Mouse (Mus musculus) T-helper 17 cell (primary cell): ENCODE measurements around the gene Hs3st5.
"Not testable (repeated sequence)": the region's sequence is repeated elsewhere in the genome, so short reads cannot be mapped to it uniquely, and the experiment has no call there.

Experiments
- in situ Hi-C, 2 experiments: fragments of 300-600 bp; cut with MboI, MseI; formaldehyde crosslinking; loops; 1 replicate in 1 of 2; 2 replicates in 1 of 2; pipeline ENCODE4 v1.15.1; 2025; ENCODE audit warnings: high pct_unique_total_duplicates in 2 of 2

The Hs3st5 gene

DNA sequence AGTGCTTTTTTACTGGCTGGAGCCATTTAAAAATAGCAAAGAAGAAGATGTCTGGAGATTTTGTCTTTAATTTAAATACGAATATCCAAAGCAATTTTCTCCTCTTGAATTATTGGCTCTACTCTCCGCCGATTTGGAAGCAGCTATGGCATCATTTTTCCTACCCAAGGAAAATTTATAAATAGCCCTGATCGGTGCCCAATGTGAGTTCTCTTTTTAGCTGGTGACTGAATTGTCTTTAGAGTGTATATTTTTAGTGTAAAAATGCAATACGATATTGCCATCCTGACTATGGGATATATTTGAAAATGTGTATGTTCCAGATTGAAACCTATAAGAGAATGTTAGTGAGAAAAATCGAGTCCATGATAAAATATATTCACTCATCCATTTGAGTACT is 51.1 kb downstream of the Hs3st5 start:
- in situ Hi-C loops: loop anchor here in 1 of 2 experiments (10.0 kb wide), 1 partner anchor 1617 kb away; no protein-coding TSS in a partner anchor

DNA sequence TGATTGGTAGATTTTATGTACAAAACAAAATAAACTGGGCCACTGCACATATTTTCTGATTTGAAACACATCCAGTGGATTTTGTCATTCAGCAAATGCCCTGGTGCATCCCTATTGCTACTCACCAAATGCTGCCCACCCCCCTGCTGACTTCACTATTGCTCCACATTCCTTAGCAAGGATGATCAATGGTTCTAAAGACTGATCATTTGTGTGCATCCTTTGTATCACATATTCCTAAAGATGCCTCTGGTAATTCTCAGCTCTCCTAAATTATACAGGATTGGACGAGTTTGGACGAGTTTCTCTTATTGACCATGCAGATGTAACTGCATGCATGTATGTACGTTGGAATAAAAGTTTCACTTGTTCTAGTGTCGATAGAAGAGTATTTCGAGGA is 52.1 kb downstream of the Hs3st5 start:
- in situ Hi-C loops: loop anchor here in 1 of 2 experiments (10.0 kb wide), 1 partner anchor 1616 kb away; no protein-coding TSS in a partner anchor

DNA sequence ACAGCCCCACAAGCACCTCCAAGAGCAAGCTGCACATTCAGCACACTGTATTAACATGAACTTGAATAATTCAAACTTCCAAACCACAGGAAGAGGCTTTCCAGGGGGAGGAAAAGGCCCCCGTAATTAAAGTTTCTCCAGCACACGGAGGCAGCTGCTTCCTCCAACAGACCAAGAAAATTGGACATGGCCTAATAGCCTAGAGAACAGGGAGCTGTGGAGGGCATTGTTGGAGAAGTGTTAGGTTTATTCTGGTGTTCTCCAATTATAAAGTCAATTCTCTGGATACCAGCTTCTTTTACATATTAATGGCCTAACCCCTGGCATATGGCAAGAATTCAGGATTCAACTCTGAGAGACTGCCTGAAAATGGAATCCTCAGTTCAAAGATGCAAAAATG is 60.6 kb downstream of the Hs3st5 start:
- in situ Hi-C loops: no loop called here

DNA sequence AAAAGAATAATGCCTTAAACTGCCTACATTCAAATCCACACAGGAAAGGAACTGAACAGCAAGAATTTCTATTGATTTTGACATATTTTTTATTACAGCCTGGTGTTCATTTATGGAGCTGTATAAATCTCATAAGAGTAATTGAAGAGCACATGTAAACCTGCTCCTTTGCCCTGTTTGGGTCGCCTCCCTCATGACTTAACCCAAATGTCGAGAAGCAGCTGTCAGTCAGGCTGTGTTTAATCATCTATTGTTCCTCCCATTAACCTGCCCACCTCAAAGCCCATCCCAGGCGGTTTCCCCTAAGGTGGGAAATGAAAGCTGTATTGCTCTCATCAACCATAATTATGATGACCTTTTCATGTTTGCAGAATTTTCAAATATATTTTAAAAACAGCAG is 65.9 kb downstream of the Hs3st5 start:
- in situ Hi-C loops: no loop called here

DNA sequence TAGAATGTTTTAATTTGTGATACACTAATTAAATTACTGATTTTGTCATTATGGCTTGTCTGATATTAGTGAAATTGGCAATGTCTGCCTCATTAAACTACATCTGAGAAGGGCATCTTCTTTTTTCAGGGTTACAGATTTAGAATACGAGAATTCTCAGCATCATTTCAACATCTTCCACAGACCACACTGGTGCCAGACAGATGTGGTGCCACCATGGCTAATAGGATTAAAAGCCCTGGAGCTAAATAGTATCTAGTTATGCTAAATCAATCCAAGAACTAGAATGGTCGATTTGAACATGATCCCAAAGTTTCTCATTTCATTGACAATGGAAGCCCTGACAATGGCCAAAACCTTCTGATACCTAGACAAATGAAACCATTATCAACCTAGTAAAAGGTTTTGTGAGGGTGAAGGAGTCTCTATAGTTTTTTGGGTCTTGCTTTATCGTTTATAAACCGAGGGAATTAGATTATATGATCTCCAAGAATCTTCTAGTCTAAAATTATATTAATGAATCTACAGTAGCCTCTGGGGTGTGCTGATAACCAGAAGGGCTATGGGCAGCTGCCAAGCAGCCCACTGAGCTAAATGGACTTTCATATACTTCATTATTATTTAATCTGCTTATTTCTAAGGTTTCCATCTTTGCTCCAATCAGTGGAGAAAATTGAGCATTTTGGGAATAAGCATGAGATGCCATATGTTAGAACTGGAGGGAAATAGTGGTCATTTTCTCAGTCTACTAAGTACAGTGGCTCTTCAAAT is 71.9 kb downstream of the Hs3st5 start:
- in situ Hi-C loops: no loop called here

DNA sequence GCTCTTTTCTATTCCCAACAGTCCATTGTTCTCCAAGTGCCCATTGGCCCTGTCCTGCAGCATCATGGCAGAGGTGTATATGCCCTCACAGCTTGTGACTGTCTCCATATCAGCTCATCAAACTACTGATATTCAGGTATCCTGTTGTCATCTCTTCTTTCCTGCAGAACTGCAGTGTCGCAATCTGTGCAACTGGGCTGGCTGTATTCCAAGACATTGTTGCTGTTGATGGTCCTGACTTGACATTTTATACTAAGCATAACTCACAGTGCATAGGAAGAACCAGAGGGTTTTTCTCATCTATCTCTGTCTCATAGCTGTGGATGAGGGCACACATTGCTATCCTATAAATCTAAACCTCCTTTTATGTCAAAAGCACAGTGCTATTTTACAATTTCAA is 103.8 kb downstream of the Hs3st5 start:
- in situ Hi-C loops: no loop called here

DNA sequence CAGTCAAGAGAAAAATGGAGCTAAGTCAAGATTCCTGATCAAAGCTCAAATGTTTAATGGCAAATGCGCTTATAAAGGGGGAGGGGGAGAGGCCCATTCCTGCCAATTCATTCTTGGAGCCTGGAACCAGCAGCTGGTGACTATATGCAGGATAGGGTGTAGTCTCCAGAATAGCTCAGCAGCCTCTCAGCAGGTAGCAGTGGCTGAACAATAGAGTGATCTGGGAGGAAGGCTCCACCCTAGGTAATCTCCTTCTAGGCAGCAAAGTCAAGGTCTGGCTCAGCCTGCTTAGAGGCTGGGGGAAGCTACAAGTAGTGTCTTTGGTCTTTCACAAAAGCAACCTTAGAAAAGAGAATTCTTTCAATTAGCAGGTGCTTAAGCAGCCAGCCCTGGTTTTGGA is 104.8 kb downstream of the Hs3st5 start:
- in situ Hi-C loops: not testable (repeated sequence)

DNA sequence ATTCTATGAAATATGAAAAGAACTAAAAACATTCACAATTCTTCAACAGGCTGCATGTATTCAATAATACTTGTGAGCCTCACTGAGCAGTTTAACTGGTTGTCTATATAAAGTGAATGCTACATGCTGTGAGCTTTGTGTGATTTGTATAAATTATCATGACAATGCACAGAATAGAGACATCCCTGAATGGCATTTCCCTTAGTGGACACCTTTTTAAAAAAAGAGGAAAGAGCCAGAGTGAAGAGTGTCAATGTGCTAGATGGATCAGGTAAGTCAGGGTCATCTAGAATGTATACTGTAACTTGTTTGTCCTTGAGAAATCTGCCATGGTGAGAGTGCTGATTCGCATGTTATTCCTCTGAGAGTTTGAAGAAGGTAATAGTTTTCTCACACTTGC is 116.4 kb downstream of the Hs3st5 start:
- in situ Hi-C loops: no loop called here

DNA sequence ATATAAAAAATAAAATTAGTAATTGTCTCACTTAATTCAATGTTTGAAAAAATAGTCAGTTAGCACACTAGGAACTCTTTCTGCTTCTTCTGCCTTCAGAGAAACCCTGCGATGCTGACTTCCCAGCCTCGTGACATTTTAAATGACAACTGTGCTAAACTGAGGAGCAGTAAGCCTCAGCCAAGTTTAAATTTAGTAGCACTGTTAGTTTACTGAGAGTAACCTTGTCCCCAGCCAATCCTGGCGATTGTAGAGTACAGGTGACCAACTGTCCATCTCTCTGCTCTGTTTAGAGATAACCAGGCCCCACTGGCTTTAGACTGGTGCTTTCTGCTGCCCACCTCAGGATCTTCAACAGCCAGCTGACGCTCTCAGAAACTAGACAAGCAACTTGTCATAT is 121.3 kb downstream of the Hs3st5 start:
- in situ Hi-C loops: no loop called here

DNA sequence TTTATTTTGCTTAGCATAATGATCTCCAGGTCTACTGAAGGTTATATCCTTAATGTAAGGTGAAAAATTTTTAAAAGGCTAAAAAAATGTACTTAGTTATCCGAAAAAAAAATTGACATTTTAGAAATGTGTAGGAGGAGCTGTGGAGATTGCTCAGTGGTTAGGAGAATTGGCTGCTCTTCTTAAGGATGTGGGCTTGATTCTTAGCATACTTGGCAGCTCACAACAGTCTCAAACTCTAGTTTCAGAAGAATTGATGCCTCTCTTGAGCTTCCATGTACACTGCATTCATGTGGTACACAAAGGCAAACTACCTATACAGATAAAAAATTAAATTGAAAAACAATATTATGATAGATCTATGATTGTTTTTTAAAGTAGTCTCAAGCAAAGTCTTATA is 125.1 kb downstream of the Hs3st5 start:
- in situ Hi-C loops: no loop called here

DNA sequence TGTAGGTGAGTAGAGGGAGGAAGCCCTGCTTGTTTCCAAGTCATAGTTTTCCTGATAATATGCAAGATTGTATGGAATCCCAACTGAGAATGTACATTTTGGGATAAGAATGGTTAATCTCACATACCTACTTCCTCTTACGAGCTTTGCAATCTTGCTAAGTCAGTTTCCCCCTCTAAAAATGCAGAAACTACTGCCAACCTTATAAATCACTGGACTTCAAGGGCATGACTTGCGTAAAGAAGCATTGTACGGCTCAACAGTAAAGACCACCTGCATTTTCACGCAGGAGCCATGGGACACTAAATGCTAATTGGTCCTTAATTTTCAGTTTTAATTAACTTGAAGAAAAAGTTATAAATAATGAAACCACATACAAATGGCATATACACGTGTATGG is 144.0 kb downstream of the Hs3st5 start:
- in situ Hi-C loops: loop anchor here in 1 of 2 experiments (10.0 kb wide), 1 partner anchor 456 kb away; no protein-coding TSS in a partner anchor

DNA sequence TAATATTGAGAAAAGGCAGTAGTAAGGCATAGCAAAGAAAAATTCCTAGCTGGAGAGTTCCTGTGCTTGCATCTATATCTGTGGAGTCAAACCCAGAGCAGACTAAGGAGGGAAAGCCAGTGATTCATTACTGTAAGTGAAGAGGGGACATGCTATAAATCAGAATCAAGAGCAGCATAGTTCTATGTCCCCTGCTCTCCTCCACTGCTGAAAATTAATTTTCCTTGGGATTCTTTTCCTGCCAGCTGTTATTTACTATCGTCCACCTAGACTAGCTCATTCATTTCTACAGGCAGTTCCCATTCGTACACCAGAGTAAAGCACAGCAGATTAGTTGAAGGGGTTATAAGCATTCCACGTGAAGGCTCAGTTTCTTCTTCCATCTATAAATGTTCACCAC is 207.4 kb downstream of the Hs3st5 start:
- in situ Hi-C loops: no loop called here

DNA sequence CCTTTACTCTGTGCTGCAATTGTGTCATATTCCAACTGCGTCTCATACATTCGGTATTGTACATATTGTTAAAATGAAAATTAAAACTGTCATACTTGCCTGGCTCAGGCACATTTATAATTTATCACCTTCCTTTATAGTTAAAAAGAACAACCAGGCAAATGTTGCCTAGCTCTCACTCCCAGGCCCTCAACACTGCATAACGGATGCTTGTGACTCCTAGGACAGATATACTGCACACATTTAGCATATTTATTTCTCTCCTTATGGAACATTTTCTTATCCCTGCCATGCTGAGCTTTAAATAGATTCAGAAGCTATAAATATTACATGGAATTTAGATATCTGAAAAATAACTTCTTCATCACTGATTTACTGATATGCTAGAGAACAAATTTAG is 219.6 kb downstream of the Hs3st5 start:
- in situ Hi-C loops: no loop called here

DNA sequence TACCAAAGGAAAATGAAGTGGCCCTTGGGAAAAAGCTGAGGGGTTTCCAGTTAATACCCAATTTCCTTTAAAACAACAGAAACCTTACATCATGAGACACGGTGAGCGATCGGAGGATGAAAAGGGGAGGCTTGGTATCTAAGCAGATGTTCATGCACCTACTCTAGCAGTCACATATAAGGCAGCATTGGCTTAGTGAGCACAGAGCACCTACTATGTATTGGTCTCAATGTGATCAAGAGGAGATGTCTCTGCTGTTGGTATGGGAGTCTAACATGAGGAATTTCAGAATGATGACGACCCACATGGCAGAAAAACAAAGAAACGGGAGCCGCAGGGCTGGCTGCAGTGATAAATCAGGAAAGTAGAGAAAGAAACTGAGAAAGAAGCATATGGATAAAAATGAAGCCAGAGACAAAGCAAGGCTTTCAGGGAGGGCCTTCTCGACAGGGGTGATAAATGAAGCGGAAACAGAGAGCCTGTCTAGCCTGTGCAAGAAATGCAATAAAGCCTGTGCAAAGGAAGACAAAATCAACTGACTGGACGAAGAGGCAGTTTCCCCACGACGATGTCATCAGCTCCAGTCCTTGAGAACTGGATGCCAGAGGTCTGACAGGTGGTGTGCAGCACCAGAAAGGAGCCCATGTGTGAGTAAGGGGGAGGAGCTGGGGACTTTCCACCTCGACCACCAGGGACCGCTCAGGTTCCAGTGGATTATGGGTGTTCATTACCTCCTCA is 222.9 kb downstream of the Hs3st5 start:
- in situ Hi-C loops: no loop called here

DNA sequence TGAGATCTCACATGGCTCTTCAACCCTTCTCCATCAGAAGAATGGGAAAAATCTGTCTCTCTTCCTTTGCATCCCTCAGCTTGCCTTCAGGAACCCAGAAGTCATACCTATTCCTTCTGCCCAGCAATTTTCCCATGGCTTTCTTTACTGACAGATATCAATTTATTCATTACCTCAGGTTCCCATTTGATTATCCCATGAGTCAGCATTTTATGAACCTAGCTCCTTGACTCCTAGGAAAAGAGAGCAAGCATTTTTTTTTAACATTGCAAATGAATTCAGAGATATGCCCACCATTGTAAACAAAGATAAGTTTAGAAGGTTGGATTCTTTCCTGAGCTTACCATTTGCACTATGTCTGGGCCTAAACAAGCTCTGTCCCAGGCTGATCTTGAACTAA is 232.8 kb downstream of the Hs3st5 start:
- in situ Hi-C loops: no loop called here

DNA sequence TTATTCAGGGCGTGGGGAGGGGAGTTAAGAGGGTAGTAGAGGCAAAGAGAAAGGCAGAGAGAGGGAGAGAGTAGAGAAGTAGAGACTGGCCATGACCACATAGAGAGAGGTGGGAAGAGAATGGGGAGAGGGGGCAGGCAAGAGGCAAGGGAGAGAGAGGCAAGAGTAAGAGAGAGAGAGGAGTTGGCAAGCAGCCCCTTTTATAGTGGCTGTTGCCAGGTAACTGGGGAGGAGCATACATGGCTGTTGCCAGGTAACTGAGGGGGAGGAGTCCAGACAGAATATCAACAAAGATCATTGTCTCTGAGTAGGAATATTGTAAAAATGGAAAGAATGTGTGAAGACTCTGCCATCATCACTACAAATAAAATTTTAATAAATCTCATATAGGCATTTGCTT is 243.4 kb downstream of the Hs3st5 start:
- in situ Hi-C loops: no loop called here

DNA sequence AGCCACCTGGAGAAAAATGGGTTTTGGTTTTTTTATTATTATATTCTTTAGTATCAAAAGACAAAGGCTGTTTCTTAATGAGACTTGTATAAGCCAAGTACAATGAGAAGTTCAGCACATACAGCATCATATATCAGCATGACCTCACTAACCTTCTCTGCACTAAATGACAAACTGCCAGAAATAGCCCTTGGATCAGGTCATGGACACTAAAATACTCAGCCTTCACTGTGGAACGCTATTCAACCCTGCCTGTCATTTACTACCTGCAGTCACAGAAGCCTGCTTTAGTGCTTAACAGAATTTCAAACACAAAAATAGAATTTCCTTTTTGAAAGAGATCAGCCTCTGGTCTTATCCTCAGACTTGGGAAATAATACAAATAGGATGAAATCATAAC is 247.9 kb downstream of the Hs3st5 start:
- in situ Hi-C loops: no loop called here

DNA sequence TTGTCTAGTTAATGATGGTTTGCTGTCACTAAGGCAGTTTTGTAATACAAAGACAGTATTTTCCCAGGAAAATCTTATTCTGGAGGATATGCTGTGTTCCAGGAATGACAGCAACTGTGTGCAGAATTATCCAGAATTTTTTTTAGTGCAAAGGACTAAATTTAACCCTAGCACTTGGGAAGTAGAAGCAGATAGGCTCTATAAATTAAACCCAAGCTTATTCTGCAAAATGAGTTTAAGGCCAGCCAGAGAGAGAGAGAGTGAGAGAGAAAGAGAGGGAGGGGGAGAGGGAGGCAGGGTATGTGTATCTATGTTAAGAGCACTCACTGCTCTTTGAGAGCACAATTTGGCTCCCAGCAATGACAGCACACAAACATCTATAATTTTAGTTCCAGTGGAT is 267.0 kb downstream of the Hs3st5 start:
- in situ Hi-C loops: no loop called here

DNA sequence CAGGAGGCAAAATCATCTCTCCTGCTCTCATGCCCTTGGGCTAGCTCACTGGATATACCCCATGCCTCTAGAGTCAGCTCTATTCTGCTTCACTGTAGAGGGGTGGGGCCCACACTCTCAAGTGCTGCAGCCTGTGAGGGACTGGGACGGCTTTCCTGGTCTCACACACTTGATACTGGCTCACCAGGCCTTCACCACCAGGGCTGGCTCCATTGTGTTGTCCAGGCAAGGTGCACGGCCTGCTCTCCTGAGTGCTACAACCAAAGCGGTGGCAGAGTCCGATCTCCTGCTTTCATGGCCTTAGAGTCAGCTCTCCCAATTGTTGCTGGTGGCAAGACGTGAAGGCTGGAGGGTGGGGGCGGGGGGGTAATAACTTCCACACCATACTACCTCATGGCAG is 268.3 kb downstream of the Hs3st5 start:
- in situ Hi-C loops: no loop called here

DNA sequence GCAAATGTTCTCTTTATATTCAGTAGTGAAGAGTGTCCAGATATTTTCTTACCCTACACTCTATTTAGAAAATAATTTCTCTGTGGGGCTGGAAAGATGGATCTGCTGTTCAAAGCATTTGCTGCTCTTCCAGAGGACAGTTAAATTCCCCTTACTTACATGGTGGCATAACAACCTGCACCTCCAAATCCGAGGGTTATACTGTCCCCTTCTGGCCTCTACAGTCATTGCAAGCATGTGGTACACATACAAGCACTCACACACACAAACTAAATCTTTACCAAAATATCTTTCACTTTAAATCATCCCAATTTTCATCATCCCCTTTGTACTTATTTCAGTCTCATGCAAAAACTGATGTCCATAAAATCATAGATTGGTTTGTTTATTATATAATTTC is 275.0 kb downstream of the Hs3st5 start:
- in situ Hi-C loops: no loop called here

DNA sequence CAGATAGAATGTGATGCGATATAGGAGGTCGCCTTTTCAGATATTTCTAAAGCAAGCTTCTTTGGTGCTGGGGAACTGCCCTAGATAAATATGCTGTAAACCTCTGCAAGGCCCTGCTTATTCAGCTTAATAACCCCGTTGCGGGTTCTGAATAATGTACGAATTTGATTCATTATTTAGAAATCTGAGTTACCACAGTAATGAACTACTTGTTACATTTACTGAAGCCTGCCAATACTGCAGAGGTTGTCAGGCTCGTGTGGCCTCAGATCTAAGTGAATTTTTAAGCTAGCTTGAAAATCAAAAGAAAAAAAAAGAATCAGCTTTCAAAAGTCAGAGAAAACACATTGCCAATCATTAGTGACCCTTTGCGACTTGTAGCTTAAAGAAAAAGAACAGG is 280.4 kb downstream of the Hs3st5 start:
- in situ Hi-C loops: no loop called here

DNA sequence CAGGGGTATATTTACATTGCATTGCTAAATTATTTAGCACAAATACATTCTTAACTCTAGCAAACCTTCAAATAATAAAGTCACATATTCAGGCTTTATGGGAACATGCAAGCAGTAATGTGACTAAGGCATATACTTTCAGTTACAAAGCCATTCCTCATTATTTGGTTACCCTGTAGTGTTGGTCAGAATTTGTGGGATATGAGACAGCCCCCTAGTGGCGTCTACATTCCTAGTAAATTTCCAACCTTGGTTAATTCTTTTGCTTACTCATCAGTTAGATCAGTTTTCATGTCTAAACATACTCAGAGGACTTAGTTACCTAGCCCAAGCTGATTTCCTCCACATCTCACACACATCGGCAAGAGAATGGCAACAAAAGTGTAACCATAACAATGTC is 285.2 kb downstream of the Hs3st5 start:
- in situ Hi-C loops: no loop called here

DNA sequence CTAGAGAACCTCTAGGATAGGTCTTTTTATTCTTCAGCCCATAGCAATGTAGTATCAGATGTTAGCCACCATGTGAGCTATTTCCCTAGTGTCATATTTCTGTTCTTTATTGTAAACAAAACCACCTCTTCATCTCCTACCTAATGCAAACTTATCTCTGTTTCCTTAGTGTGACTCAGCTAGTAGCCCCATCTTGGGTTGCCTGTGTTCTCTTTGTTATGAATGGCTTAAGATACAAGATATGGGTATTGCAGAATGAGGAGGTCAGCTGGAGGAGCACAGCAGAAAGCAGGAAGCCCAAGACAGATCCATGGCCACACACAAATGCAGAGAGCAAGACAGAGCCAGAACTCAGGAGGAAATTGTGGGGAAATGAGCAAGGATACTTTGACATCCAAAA is 288.7 kb downstream of the Hs3st5 start:
- in situ Hi-C loops: no loop called here
